Mouse (Mus musculus): ENCODE results near the gene Diablo. TPM values are rescaled to one million over a fixed set of nuclear protein-coding genes. Genes with fewer than 3 reads are reported as not detected.
"Not testable (repeated sequence)": the region's sequence is repeated elsewhere in the genome, so short reads cannot be mapped to it uniquely, and the experiment has no call there.

Gene Diablo
- polyA plus RNA-seq, 1 experiment from 2014 or later = 120 TPM

- ATAC-seq (ENCODE audit: low FRiP score, low TSS enrichment) (no peak), DNase-seq (no peak)
- Histone ChIP-seq H3K36me3 (ENCODE audit: control insufficient read depth, insufficient read depth, low read length) (peaks cover 54% of the 10 kb centered on the region), H3K4me3 (replicated peaks; ENCODE audit: low read depth, low read length) (no peak overlapping the region), H3K27ac (replicated peaks; ENCODE audit: low read depth, low read length) (no peak overlapping the region), H3K4me2 (ENCODE audit: low read length) (no peak overlapping the region), H3K9ac (replicated peaks; ENCODE audit: low read length) (no peak overlapping the region), H3K9me3 (ENCODE audit: control insufficient read depth, low read length) (no peaks in the 10 kb centered on the region), H3K27me3 (ENCODE audit: control insufficient read depth, insufficient read depth, low read length) (no peaks in the 10 kb centered on the region), H3K4me1 (ENCODE audit: control insufficient read depth, insufficient read depth, low read length) (0 out of 2 replicates have a peak, but pooled peaks cover 3% of the 10 kb centered on the region)
- WGBS = 87% methylated on average over 3 of the region's 3 CpGs
These were observed 11.9 kb downstream of the Diablo start for GRCm38 (mm10) chr5:123512102-123512501.

GRCm38 (mm10) chr5:123511426-123511825 lies 12.6 kb downstream of the Diablo start:
- not testable (repeated sequence) for H3K4me1 ChIP-seq (ENCODE audit: control insufficient read depth, insufficient read depth, low read length); ATAC-seq (ENCODE audit: low FRiP score, low TSS enrichment); H3K27me3 ChIP-seq (ENCODE audit: control insufficient read depth, insufficient read depth, low read length); DNase-seq; H3K9me3 ChIP-seq (ENCODE audit: control insufficient read depth, low read length); H3K4me2 ChIP-seq (ENCODE audit: low read length); H3K4me3 ChIP-seq (replicated peaks; ENCODE audit: low read depth, low read length); H3K27ac ChIP-seq (replicated peaks; ENCODE audit: low read depth, low read length); H3K9ac ChIP-seq (replicated peaks; ENCODE audit: low read length)
- peaks cover 48% of the 10 kb centered on the region for H3K36me3 ChIP-seq (ENCODE audit: control insufficient read depth, insufficient read depth, low read length)
- 76% methylated on average over 3 of the region's 3 CpGs for WGBS

- no peak within 1 kb of the TSS for H3K4me3 ChIP-seq (replicated peaks; ENCODE audit: low read depth, low read length)
- 92% methylated on average over 5 of the region's 5 CpGs for WGBS
These were observed 13.8 kb downstream of the Diablo start, which contains the start of gene B3gnt4 for GRCm38 (mm10) chr5:123510160-123510559. TSS of gene B3gnt4 (plus strand) at chr5:123510460.

GRCm38 (mm10) chr5:123508921-123509320 lies 15.1 kb downstream of the Diablo start:
- Histone ChIP-seq H3K4me2 (ENCODE audit: low read length) (peak overlapping the region; percentile 73), H3K4me3 (replicated peaks; ENCODE audit: low read depth, low read length) (peak overlapping the region; percentile 61), H3K27ac (replicated peaks; ENCODE audit: low read depth, low read length) (no peak overlapping the region), H3K4me1 (ENCODE audit: control insufficient read depth, insufficient read depth, low read length) (0 out of 2 replicates have a peak, but pooled peaks cover 3% of the 10 kb centered on the region), H3K27me3 (ENCODE audit: control insufficient read depth, insufficient read depth, low read length) (no peaks in the 10 kb centered on the region), H3K36me3 (ENCODE audit: control insufficient read depth, insufficient read depth, low read length) (peaks cover 26% of the 10 kb centered on the region), H3K9ac (replicated peaks; ENCODE audit: low read length) (peak overlapping the region; percentile 65), H3K9me3 (ENCODE audit: control insufficient read depth, low read length) (no peaks in the 10 kb centered on the region)
- 6% methylated on average over 12 of the region's 12 CpGs for WGBS
- no peak for ATAC-seq (ENCODE audit: low FRiP score, low TSS enrichment)
- peak; percentile 52 for DNase-seq

More at GRCm38 (mm10) chr5:123510160-123510559, 13.8 kb downstream of the Diablo start, which contains the start of gene B3gnt4:
- Histone ChIP-seq H3K9ac (replicated peaks; ENCODE audit: low read length) (no peak within 1 kb of the TSS), H3K4me2 (ENCODE audit: low read length) (peak within 1 kb of the TSS; percentile 73), H3K36me3 (ENCODE audit: control insufficient read depth, insufficient read depth, low read length) (peaks cover 38% of the 10 kb centered on the region), H3K9me3 (ENCODE audit: control insufficient read depth, low read length) (no peaks in the 10 kb centered on the region), H3K27me3 (ENCODE audit: control insufficient read depth, insufficient read depth, low read length) (no peaks in the 10 kb centered on the region), H3K4me1 (ENCODE audit: control insufficient read depth, insufficient read depth, low read length) (0 out of 2 replicates have a peak, but pooled peaks cover 3% of the 10 kb centered on the region), H3K27ac (replicated peaks; ENCODE audit: low read depth, low read length) (no peak within 1 kb of the TSS)
- ATAC-seq (ENCODE audit: low FRiP score, low TSS enrichment) (no peak), DNase-seq (no peak)

- H3K9ac ChIP-seq (replicated peaks; ENCODE audit: low read length) = peak overlapping the region; percentile 65
- no peaks in the 10 kb centered on the region for H3K27me3 ChIP-seq (ENCODE audit: control insufficient read depth, insufficient read depth, low read length)
- peak; percentile 95 for DNase-seq
- under 1% methylated on average over 59 of the region's 59 CpGs for WGBS
- peak; percentile 90 for ATAC-seq (ENCODE audit: low FRiP score, low TSS enrichment)
- 0 out of 2 replicates have a peak overlapping the region, but pooled peaks have one; percentile 26 for H3K27ac ChIP-seq (replicated peaks; ENCODE audit: low read depth, low read length)
- H3K36me3 ChIP-seq (ENCODE audit: control insufficient read depth, insufficient read depth, low read length) = peaks cover 21% of the 10 kb centered on the region
- no peaks in the 10 kb centered on the region for H3K9me3 ChIP-seq (ENCODE audit: control insufficient read depth, low read length)
- H3K4me3 ChIP-seq (replicated peaks; ENCODE audit: low read depth, low read length) = peak overlapping the region; percentile 61
- H3K4me1 ChIP-seq (ENCODE audit: control insufficient read depth, insufficient read depth, low read length) = 0 out of 2 replicates have a peak, but pooled peaks cover 3% of the 10 kb centered on the region
- H3K4me2 ChIP-seq (ENCODE audit: low read length) = peak overlapping the region; percentile 73
These were observed 15.8 kb downstream of the Diablo start for GRCm38 (mm10) chr5:123507936-123508723.

GRCm38 (mm10) chr5:123501973-123502372 lies 22.0 kb downstream of the Diablo start:
- no peaks in the 10 kb centered on the region for H3K36me3 ChIP-seq (ENCODE audit: control insufficient read depth, insufficient read depth, low read length)
- 87% methylated on average over 4 of the region's 4 CpGs for WGBS
- H3K27ac ChIP-seq (replicated peaks; ENCODE audit: low read depth, low read length) = no peak overlapping the region
- H3K4me3 ChIP-seq (replicated peaks; ENCODE audit: low read depth, low read length) = no peak overlapping the region
- H3K9ac ChIP-seq (replicated peaks; ENCODE audit: low read length) = no peak overlapping the region
- no peaks in the 10 kb centered on the region for H3K9me3 ChIP-seq (ENCODE audit: control insufficient read depth, low read length)
- no peaks in the 10 kb centered on the region for H3K27me3 ChIP-seq (ENCODE audit: control insufficient read depth, insufficient read depth, low read length)
- 0 out of 2 replicates have a peak, but pooled peaks cover 4% of the 10 kb centered on the region for H3K4me1 ChIP-seq (ENCODE audit: control insufficient read depth, insufficient read depth, low read length)
- no peak for DNase-seq
- H3K4me2 ChIP-seq (ENCODE audit: low read length) = no peak overlapping the region
- ATAC-seq (ENCODE audit: low FRiP score, low TSS enrichment) = no peak

GRCm38 (mm10) chr5:123499717-123500116 lies 24.3 kb downstream of the Diablo start:
- no peaks in the 10 kb centered on the region for H3K36me3 ChIP-seq (ENCODE audit: control insufficient read depth, insufficient read depth, low read length)
- H3K4me1 ChIP-seq (ENCODE audit: control insufficient read depth, insufficient read depth, low read length) = 0 out of 2 replicates have a peak, but pooled peaks cover 4% of the 10 kb centered on the region
- no peak overlapping the region for H3K9ac ChIP-seq (replicated peaks; ENCODE audit: low read length)
- ATAC-seq (ENCODE audit: low FRiP score, low TSS enrichment) = no peak
- 47% methylated on average over 4 of the region's 4 CpGs for WGBS
- H3K27me3 ChIP-seq (ENCODE audit: control insufficient read depth, insufficient read depth, low read length) = no peaks in the 10 kb centered on the region
- no peak overlapping the region for H3K27ac ChIP-seq (replicated peaks; ENCODE audit: low read depth, low read length)
- no peak overlapping the region for H3K4me2 ChIP-seq (ENCODE audit: low read length)
- H3K4me3 ChIP-seq (replicated peaks; ENCODE audit: low read depth, low read length) = no peak overlapping the region
- no peaks in the 10 kb centered on the region for H3K9me3 ChIP-seq (ENCODE audit: control insufficient read depth, low read length)
- DNase-seq = peak; percentile 60

- Histone ChIP-seq H3K9me3 (ENCODE audit: control insufficient read depth, low read length) (no peaks in the 10 kb centered on the region), H3K4me2 (ENCODE audit: low read length) (no peak overlapping the region)
- WGBS = 69% methylated on average over 9 of the region's 9 CpGs
These were observed 34.0 kb downstream of the Diablo start for GRCm38 (mm10) chr5:123489935-123490334.

More at GRCm38 (mm10) chr5:123489935-123490334, 34.0 kb downstream of the Diablo start:
- DNase-seq (no peak), ATAC-seq (ENCODE audit: low FRiP score, low TSS enrichment) (no peak)
- no peak overlapping the region for H3K9ac ChIP-seq (replicated peaks; ENCODE audit: low read length)
- no peak overlapping the region for H3K4me3 ChIP-seq (replicated peaks; ENCODE audit: low read depth, low read length)
- H3K4me1 ChIP-seq (ENCODE audit: control insufficient read depth, insufficient read depth, low read length) = peaks cover 6% of the 10 kb centered on the region; the same call in 1 of the 2 replicates
- H3K27ac ChIP-seq (replicated peaks; ENCODE audit: low read depth, low read length) = no peak overlapping the region
- H3K27me3 ChIP-seq (ENCODE audit: control insufficient read depth, insufficient read depth, low read length) = no peaks in the 10 kb centered on the region
- H3K36me3 ChIP-seq (ENCODE audit: control insufficient read depth, insufficient read depth, low read length) = no peaks in the 10 kb centered on the region
